Mouse (Mus musculus): ENCODE data around the gene Gm49322.

DNA sequence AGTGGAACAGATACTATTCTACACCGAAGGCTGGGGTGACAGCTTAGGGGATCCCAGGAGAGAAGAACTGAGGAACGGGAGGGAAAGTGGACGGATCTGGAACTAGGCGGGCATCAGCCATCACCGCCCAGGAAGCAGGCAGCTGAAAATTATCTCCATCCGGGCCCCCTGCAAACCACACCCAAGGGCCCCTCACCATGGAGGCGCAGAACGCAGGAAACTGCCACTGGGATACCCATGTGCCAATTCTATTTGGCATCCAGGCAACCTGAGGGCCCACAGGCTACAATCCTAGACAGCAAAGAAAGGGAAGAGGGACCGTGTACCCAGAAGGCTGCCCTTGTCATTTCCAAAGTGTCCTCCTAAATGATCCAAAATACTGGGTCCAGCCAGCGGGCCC, 35.4 kb upstream of the Gm49322 start:
- TF ChIP-seq POLR2A (IDR thresholded peaks at IDR 0.05; ENCODE audit: borderline replicate concordance, low read depth, low read length): no peak
- TF ChIP-seq CTCF (IDR thresholded peaks at IDR 0.05; ENCODE audit: low read depth, low read length): no peak
